Mouse (Mus musculus): ENCODE measurements around the gene Lrat. TPM values are rescaled to one million over a fixed set of nuclear protein-coding genes. Genes with fewer than 3 reads are reported as not detected.

Gene Lrat
- total RNA-seq (2022) = under 1 TPM; 0.06 to 0.19 (median 0.15) TPM

DNA sequence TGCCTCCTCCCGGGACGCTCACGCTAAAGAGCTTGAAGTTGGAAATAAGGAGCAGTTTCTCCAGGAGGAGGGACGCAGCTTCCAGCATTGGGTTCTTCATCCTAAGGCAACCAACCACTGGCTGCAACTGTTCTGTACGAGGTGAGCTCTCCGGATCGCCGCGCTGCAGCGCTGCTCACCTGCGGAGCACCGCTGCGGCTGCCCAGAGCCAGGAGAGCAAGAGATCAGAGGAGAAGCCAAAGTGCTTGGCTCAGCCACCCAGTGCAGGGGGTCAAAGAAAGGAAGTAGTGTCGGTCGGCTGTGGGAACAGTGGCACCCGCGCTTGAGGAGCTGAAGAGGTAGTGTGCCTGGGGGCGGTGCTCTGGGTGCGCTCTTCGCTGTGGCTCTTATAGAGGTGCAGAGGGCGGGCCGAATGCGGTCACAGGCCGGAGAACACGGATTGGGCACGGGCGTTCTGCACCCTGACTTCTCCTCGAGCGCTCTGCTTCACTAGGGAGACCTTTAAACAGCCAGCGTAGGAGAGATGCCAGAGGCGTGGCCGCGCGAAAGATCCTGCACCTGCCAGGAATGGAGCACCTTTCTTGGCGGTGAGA is at the start of gene Lrat:
Gene Lrat (minus strand): TSS at position 361 of the 593 bp plus-strand sequence.
- DNase-seq (ENCODE audit: low spot score) = no peak

DNA sequence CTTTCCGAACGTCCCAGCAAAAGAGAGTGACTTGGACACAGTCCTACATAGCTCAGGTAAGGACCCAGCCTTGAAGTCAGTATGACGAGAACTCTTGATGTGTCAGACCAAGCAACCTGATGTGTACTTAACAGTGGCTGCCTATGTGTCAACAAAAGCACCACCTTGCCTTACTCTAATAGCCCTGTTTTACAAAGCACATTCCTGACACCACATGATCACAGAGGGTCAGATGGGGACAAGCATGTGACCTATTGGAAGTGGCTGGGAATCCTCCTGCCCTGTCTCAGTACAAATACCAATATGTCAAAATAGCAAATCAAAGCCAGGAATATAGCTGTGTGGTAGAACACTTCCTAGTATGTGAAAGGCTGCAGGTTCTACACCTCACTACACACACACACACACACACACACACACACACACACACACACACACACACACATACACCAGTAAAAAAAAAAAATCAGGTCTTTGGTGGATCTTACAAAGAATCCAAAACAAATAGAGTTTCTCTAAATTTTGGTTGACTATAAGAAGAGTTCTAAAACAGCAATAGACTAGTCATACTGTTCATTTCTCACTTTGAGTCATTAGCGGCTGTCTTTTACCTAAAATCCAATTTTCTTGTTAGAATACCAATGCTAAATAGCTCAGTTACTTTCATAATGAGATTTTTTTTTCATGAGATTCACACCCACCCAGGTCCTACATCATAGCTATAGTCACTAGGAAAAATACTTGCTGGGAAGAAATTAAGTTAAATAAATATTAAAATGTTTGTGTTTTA is 48.6 kb upstream of the Lrat start:
- no peak for DNase-seq (ENCODE audit: low spot score)

DNA sequence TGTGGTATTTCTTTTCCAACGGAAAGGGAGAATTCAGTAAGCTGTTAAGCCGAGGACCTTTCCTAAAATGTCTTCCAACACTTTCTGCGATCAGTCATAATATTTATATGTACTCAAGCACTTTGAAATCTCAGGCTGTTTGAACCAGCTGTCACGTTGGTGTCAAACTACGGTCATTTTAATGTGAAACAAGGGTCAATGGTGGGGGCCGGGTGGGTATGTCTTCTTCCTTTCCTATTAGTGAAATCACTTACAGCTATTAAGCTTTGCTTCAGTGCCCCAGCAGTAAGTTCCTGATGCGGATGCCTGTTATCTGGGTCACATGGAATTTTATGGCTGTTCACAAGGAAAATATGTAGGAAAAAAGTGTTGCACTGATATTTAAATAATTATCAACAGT is 46.9 kb upstream of the Lrat start:
- no peak for DNase-seq (ENCODE audit: low spot score)

- DNase-seq (ENCODE audit: low spot score) = no peak
Observed at GRCm38 (mm10) chr3:82950208-82950607, 46.4 kb upstream of the Lrat start.

- DNase-seq (ENCODE audit: low spot score) = no peak
Observed at GRCm38 (mm10) chr3:82946375-82947107, 42.8 kb upstream of the Lrat start.

GRCm38 (mm10) chr3:82927917-82928316 is 24.1 kb upstream of the Lrat start:
- no peak for DNase-seq (ENCODE audit: low spot score)

GRCm38 (mm10) chr3:82915632-82916031 is 11.9 kb upstream of the Lrat start:
- DNase-seq (ENCODE audit: low spot score) = no peak

- DNase-seq (ENCODE audit: low spot score) = peak; percentile 55
Observed at GRCm38 (mm10) chr3:82908671-82909070, 4.9 kb upstream of the Lrat start.

DNA sequence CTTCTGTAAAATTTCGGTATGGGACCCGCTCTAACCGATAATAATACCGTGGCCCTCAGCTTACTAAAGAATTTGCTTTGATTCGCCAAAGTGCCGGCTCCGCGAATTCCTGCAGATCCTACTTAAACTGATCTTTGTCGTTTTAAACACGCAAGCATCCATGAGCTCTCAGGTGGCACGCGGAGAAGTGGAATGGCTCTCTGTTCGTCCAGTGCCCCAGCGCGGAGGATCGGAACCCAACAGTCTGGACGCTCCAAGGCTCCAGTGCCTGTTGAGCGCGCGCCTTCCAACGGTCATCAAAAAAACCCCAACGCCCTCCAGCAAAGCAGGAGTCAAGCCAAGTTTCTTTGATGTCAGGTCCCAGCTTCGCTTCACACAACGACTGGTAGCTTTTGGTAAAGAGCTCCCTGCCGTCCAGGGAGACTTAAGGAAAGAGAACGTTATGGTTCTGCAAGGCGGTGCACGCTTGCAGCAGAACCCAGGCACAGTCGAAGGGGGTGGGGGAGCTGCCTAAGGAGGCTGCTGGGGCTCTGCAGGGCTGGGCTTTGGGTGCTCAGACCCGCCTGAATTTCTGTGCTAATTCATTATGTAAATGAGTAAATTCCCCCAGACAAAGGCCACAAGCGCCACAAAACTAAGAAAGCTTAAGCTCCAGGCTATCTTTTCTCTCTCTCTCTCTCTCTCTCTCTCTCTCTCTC is 587 bp upstream of the Lrat start:
- DNase-seq (ENCODE audit: low spot score) = no peak

- DNase-seq (ENCODE audit: low spot score) = no peak
Observed at GRCm38 (mm10) chr3:82902757-82903612, 788 bp downstream of the Lrat start.

- DNase-seq (ENCODE audit: low spot score) = no peak
Observed at GRCm38 (mm10) chr3:82888842-82889241, 14.9 kb downstream of the Lrat start.

GRCm38 (mm10) chr3:82877258-82877657 is 26.5 kb downstream of the Lrat start:
- DNase-seq (ENCODE audit: low spot score) = peak; percentile 35

DNA sequence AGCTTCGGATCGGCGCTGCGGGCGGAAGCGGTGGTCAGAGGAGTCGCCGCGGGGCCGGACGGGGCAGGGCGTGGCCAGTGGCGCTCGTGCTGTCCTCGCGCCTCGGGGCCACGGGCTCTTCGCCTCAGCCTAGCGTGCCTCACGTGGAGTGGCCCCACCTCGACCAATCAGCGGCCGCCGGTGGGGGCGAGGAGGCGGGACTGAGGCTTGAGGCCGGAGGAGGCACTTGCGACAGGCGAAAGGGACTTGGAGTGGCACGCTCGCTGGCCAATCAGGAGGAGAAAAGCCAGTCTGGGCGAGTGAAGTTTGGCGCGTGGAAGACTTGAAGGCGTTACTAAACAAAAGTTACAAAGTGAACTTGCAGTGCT is 27.4 kb downstream of the Lrat start, which contains the start of gene Rbm46:
Gene Rbm46 (minus strand): TSS at position 112 of the 368 bp plus-strand sequence.
- peak; percentile 54 for DNase-seq (ENCODE audit: low spot score)

DNA sequence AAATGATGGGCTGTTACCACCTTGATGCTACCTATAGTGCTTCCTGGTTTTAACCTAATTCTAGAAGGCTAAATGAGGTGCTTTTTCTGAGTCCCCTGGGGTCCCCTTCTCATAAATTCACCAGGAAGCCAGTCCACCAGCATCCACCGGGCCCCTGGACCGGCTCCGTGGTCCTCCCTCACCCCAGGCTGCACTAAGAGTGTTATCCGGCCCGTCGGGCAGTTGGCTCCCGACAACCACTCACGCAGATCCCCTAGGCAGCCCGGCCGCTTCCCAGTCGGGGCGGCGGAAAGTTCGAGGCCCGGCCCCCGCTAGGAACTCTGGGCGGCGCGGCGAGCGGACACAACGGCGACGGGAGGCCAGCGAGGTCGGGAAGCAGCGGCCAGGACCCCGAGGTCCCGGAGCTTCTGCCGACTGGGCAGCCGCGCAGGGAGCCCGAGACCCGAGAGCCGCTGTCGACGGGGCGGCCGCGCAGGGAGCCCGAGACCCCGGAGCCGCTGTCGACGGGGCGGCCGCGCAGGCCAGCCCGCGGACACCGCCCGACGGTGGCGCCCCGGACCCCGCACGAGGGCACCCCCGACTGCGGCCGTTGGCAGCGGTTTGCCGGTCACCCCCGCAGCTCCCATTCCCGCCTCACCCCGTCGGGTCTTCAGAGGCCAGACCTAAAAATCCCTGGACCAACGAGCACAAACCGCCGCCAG is 28.0 kb downstream of the Lrat start:
- DNase-seq (ENCODE audit: low spot score) = no peak

DNA sequence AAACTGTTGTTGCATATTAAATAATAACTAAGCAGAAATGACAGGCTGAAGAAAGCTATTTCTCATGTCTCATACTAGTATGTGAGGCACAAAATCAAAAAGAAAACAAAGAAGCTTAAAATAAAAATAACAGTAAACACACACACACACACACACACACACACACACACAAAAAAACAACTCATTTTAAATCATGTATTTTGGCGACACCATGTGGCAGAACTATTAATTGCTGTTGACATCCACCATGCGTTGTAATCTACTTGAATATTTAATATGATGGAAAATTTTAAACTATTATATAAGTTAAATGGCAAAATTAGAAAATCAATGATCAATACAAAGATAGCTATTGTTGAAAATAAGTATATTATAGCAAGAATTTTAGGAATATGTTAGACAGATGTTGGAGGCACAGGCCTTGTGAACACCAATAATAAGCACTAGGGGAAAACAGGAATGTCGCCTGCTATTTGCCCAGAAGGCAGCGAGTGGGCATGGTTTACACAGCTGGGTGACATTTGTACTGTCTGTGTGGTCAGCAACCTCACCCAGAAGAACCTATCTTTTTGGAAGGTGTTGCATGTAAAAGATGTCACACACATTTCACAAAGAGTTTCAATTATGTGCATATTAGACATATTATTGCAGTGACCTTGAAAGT is 46.2 kb downstream of the Lrat start:
- no peak for DNase-seq (ENCODE audit: low spot score)

Other genes starting within 250 kb of the Lrat start
- under 1 TPM in 3 of 4 experiments, not detected in 1; 0.11 to 0.28 (median 0.16) TPM for gene Rbm46, start 27.5 kb downstream of the Lrat start, total RNA-seq (2022)
- under 1 TPM in 1 of 4 experiments, not detected in 3; 0.19 TPM for gene Fgg, start 103.8 kb upstream of the Lrat start, total RNA-seq (2022)
- gene Fga, start 122.1 kb upstream of the Lrat start, total RNA-seq (2022) = not detected
- not detected for gene Fgb, start 145.9 kb upstream of the Lrat start, total RNA-seq (2022)
- 10 to 100 TPM; 23.9 to 29.4 (median 27.7) TPM for gene Plrg1, start 151.5 kb upstream of the Lrat start, total RNA-seq (2022)
- under 1 TPM; 0.78 to 0.87 (median 0.81) TPM for gene Dchs2, start 224.0 kb upstream of the Lrat start, total RNA-seq (2022)

Measured in heart, adult 8-10 months (tissue).